Mouse (Mus musculus) myocyte (in vitro differentiated cells): ENCODE results near the gene Nxn. TPM values are rescaled to one million over a fixed set of nuclear protein-coding genes. Genes with fewer than 3 reads are reported as not detected.

ENCODE experiments used
- H3K27me3 ChIP-seq: one replicate; pipeline ENCODE4 v1.6.1; 2011; ENCODE audit not compliant: control insufficient read depth, insufficient read depth, insufficient read length
- H3K36me3 ChIP-seq: one replicate; pipeline ENCODE4 v1.6.1; 2011; ENCODE audit not compliant: control insufficient read depth, insufficient read depth
- H3K4me2 ChIP-seq: one replicate; pipeline ENCODE4 v1.6.1; 2011; ENCODE audit warnings: low read depth, control low read depth
- H3K4me3 ChIP-seq: one replicate; pipeline ENCODE4 v1.5.1; 2011; ENCODE audit warnings: mild to moderate bottlenecking, control low read depth, moderate library complexity
- H3K79me2 ChIP-seq: one replicate; pipeline ENCODE4 v1.6.1; 2011; ENCODE audit not compliant: control insufficient read depth, insufficient read depth
- H3ac ChIP-seq: one replicate; pipeline ENCODE4 v1.6.1; 2011; ENCODE audit not compliant: control insufficient read depth, insufficient read length
- CEBPB ChIP-seq: IDR thresholded peaks from 2 replicates; pipeline ENCODE4 v1.6.1; 2011; ENCODE audit warnings: mild to moderate bottlenecking, moderate library complexity; ENCODE audit not compliant: poor library complexity, insufficient read depth, severe bottlenecking
- E2F4 ChIP-seq: IDR thresholded peaks from one replicate; pipeline ENCODE4 v1.6.1; 2011; ENCODE audit warnings: mild to moderate bottlenecking, control low read depth, moderate library complexity; ENCODE audit not compliant: insufficient read depth
- MAX ChIP-seq: IDR thresholded peaks from one replicate; pipeline ENCODE4 v1.6.1; 2011; ENCODE audit warnings: low read depth, mild to moderate bottlenecking, control low read depth
- MYOD1 ChIP-seq, 3 experiments: IDR thresholded peaks; one replicate each; pipeline ENCODE4 v1.6.1; 2011; ENCODE audit warnings: control low read depth in 2 of 3, low read depth in 2 of 3, mild to moderate bottlenecking in 2 of 3, moderate library complexity in 1 of 3; ENCODE audit not compliant: insufficient read length in 2 of 3, control insufficient read depth in 1 of 3
- MYOG ChIP-seq, 3 experiments: IDR thresholded peaks; one replicate each; pipeline ENCODE4 v1.6.1; 2011; ENCODE audit warnings: control low read depth in 2 of 3, low read depth in 2 of 3, mild to moderate bottlenecking in 2 of 3; ENCODE audit not compliant: insufficient read length in 2 of 3, control insufficient read depth in 1 of 3, insufficient read depth in 1 of 3
- POLR2A ChIP-seq: IDR thresholded peaks from one replicate; pipeline ENCODE4 v1.6.1; 2011; ENCODE audit warnings: low read depth, mild to moderate bottlenecking, control low read depth, moderate library complexity; ENCODE audit not compliant: insufficient read length
- POLR2AphosphoS2 ChIP-seq: IDR thresholded peaks from one replicate; pipeline ENCODE4 v1.6.1; 2011; ENCODE audit warnings: low read depth, control low read depth; ENCODE audit not compliant: insufficient read length
- REST ChIP-seq: IDR thresholded peaks from one replicate; pipeline ENCODE4 v1.6.1; 2011; ENCODE audit warnings: mild to moderate bottlenecking, control low read depth, moderate library complexity; ENCODE audit not compliant: insufficient read depth, insufficient read length
- SRF ChIP-seq: IDR thresholded peaks from one replicate; pipeline ENCODE4 v1.6.1; 2011; ENCODE audit warnings: low read depth; ENCODE audit not compliant: control insufficient read depth, insufficient read length
- TCF12 ChIP-seq: IDR thresholded peaks from one replicate; pipeline ENCODE4 v1.6.1; 2011; ENCODE audit warnings: mild to moderate bottlenecking, control low read depth; ENCODE audit not compliant: poor library complexity, insufficient read depth, severe bottlenecking
- TCF3 ChIP-seq: IDR thresholded peaks from one replicate; pipeline ENCODE4 v1.6.1; 2011; ENCODE audit warnings: low read depth, control low read depth; ENCODE audit not compliant: insufficient read length
- USF1 ChIP-seq: IDR thresholded peaks from one replicate; pipeline ENCODE4 v1.6.1; 2011; ENCODE audit warnings: low read depth, mild to moderate bottlenecking, control low read depth, moderate library complexity
- polyA plus RNA-seq: library from polyadenylated mRNA; unstranded; fragments of >200 nt; fragmentation: generic; extraction: Trizol; gene quantifications from one replicate; pipeline ENCODE4 v1.2.1, GENCODE M21; 2012; ENCODE audit warnings: missing spikeins

Nxn gene
- polyA plus RNA-seq, 1 experiment, result 76.8 TPM

DNA sequence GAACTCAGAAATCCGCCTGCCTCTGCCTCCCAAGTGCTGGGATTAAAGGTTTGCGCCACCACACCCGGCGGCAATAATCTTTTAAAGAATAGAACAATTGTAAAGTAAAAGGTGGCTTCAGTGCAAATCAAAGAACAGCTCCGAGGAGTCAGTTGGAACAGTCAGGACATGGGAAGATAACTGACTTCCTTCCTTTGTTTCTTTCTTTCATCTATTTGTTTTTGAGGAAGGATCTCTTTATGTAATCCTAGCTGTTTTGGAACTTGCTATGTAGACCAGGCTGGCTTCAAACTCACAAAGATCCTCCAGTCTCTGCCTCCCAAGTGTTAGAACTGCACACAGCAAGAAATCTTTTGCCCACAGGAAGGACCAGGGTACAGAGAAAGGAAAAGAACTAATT, 174.3 kb downstream of the Nxn start:
- TF ChIP-seq MYOG (IDR thresholded peaks at IDR 0.05; ENCODE audit: control insufficient read depth in 1 of 3, insufficient read depth in 1 of 3, insufficient read length in 2 of 3, low read depth in 2 of 3) (no peak), MYOD1 (IDR thresholded peaks at IDR 0.05; ENCODE audit: control insufficient read depth in 1 of 3, insufficient read length in 2 of 3, low read depth in 2 of 3) (no peak), USF1 (no peak), SRF (no peak), REST (no peak), E2F4 (no peak), MAX (no peak), TCF12 (no peak)
- Histone ChIP-seq H3K4me2 (no peak overlapping the region), H3K27me3 (no peaks in the 10 kb centered on the region), H3K79me2 (no peaks in the 10 kb centered on the region), H3K4me3 (no peak overlapping the region), H3K36me3 (peaks cover 4% of the 10 kb centered on the region), H3ac (no peak overlapping the region)

- peak within 1 kb of the TSS; percentile 93 for H3K4me2 ChIP-seq
Observed at GRCm38 (mm10) chr11:76217390-76217800, 181.5 kb downstream of the Nxn start, which contains the start of the genes Dbil5 and Gemin4. TSS of gene Dbil5 (plus strand) at chr11:76217608. TSS of gene Gemin4 (minus strand) at chr11:76217664.

DNA sequence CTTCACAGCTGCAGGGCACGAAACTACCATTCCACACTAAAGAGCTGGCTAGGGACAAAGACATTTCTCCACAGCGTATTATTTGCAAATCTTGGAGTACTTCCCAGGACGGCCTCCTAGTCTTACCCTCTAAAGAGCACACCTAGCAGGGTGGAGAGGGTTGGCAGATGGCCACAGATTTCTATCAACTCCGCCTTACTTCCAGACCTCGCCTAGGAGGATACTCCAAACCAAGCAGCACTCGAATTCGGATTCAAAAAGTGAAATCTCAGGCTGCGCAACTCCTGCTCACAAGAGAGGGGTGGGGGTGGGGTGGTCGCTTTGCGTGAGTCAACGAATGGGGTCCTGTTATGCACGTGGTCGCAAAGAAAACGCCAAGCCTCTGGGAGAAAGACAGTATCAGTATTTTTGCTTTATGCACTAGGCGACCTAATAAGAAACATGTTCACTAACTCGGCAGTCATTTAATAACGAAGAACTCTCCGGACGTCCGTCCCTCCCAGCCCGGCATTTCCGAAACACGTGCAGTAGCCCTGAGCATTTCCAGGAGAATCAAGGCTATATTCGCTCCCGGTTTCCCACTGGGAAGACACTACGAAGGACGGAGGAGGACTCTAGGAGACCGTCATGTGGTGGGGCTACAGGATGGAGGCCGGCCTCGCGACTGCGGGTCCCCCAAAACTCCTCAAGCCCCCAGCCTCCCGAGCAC, 182.1 kb downstream of the Nxn start:
- Histone ChIP-seq H3K27me3 (no peaks in the 10 kb centered on the region), H3K36me3 (peaks cover 5% of the 10 kb centered on the region), H3ac (peak overlapping the region; percentile 10), H3K79me2 (peaks cover 12% of the 10 kb centered on the region), H3K4me3 (peak overlapping the region; percentile 88), H3K4me2 (peak overlapping the region; percentile 93)
- TF ChIP-seq CEBPB, result no peak
- TF ChIP-seq USF1, result peak; percentile 3
- TF ChIP-seq SRF, result no peak

More at GRCm38 (mm10) chr11:76217390-76217800, 181.5 kb downstream of the Nxn start, which contains the start of the genes Dbil5 and Gemin4:
- Histone ChIP-seq H3K79me2 (peaks cover 12% of the 10 kb centered on the region), H3K4me3 (peak within 1 kb of the TSS; percentile 88), H3K36me3 (peaks cover 5% of the 10 kb centered on the region), H3K27me3 (no peaks in the 10 kb centered on the region), H3ac (peak within 1 kb of the TSS; percentile 10)
- TF ChIP-seq SRF (no peak), TCF3 (no peak), MYOG (IDR thresholded peaks at IDR 0.05; ENCODE audit: control insufficient read depth in 1 of 3, insufficient read depth in 1 of 3, insufficient read length in 2 of 3, low read depth in 2 of 3) (peak in 1 of 3 experiments; percentile 22), MAX (peak; percentile 43), REST (no peak), E2F4 (no peak), POLR2AphosphoS2 (peak; percentile 95), CEBPB (no peak), TCF12 (no peak), MYOD1 (IDR thresholded peaks at IDR 0.05; ENCODE audit: control insufficient read depth in 1 of 3, insufficient read length in 2 of 3, low read depth in 2 of 3) (peak in 1 of 3 experiments; percentile 38), POLR2A (peak; percentile 100), USF1 (no peak)

DNA sequence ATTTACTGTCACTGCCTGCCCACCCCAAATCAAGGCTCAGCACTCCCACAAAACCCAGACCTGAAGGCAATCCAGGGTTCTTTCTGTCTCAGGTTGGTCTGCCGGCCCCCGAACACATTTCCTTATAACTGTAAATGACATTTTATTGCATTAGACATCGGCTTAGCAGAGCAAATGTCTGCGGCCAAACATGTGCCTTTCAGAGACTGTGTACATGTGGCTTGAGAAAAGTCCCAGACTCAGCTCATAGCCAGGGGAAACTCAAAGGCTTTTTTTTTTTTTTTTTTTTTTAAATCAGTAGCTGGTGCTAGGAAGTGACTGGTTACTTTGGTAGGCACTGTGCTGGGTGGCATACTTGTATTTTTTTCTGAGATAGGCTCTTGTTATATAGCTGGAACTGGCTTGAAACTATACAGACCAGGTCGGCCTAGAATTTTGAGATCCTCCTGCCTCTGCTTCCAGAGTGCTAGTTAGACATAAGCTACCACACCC, 182.8 kb downstream of the Nxn start:
- peak overlapping the region; percentile 93 for H3K4me2 ChIP-seq
- peaks cover 5% of the 10 kb centered on the region for H3K36me3 ChIP-seq
- peaks cover 12% of the 10 kb centered on the region for H3K79me2 ChIP-seq
- no peak overlapping the region for H3ac ChIP-seq
- H3K27me3 ChIP-seq, result no peaks in the 10 kb centered on the region
- H3K4me3 ChIP-seq, result peak overlapping the region; percentile 88
- no peak for TF ChIP-seq CEBPB
- TF ChIP-seq E2F4, result no peak
- TF ChIP-seq TCF12, result no peak
- no peak for TF ChIP-seq MYOD1 (IDR thresholded peaks at IDR 0.05; ENCODE audit: control insufficient read depth in 1 of 3, insufficient read length in 2 of 3, low read depth in 2 of 3)
- TF ChIP-seq POLR2AphosphoS2, result no peak
- no peak for TF ChIP-seq MYOG (IDR thresholded peaks at IDR 0.05; ENCODE audit: control insufficient read depth in 1 of 3, insufficient read depth in 1 of 3, insufficient read length in 2 of 3, low read depth in 2 of 3)
- TF ChIP-seq POLR2A, result no peak
- no peak for TF ChIP-seq MAX
- TF ChIP-seq TCF3, result no peak
- TF ChIP-seq SRF, result no peak
- no peak for TF ChIP-seq USF1
- TF ChIP-seq REST, result no peak
